ENCODE assay signal across 32 mouse cellular contexts in genomic region chr1:34522850-34523244, GRCm38 (mm10). TPM values are rescaled to one million over a fixed set of nuclear protein-coding genes. Genes with fewer than 3 reads are reported as not detected.
A peak's percentile ranks its signal among the peaks of the same experiment; 100 is the strongest.
DNase-seq lines count a peak whose midpoint lies in the region; ATAC-seq lines count a peak whose summit lies in the region.
"Had no signal": no experiment of that assay in that cellular context is flagged by ENCODE, and none has a peak within 500 bp of the region (broad histone marks: within the 10 kb centered on the region; RNA-seq: fewer than 3 reads in every experiment).

No protein-coding gene starts in this region.

- H3K9ac ChIP-seq in heart, embryonic 13.5 days = no peak overlapping the region
- no peak overlapping the region for H3K9ac ChIP-seq in hindbrain, embryonic 14.5 days
- H3K9ac ChIP-seq: embryonic facial prominence, embryonic 12.5 days; forebrain, postnatal 0 days; hindbrain, embryonic 15.5 days; limb, embryonic 12.5 days; liver, postnatal 0 days; midbrain, embryonic 12.5 days had no signal

- H3K4me3 ChIP-seq in heart, embryonic 13.5 days = no peak overlapping the region
- no peak overlapping the region for H3K4me3 ChIP-seq in hindbrain, embryonic 14.5 days (replicated peaks; ENCODE audit: low read length)
- H3K4me3 ChIP-seq: embryonic facial prominence, embryonic 12.5 days; hindbrain, embryonic 15.5 days; limb, embryonic 12.5 days; midbrain, embryonic 12.5 days had no signal

- ATAC-seq in heart, embryonic 13.5 days (ENCODE audit: extremely low read depth, insufficient number of reproducible peaks, low FRiP score, low TSS enrichment) = no peak
- ATAC-seq in hindbrain, embryonic 14.5 days (ENCODE audit: low FRiP score) = no peak
- ATAC-seq: liver, postnatal 0 days had no signal

- H3K4me1 ChIP-seq in heart, embryonic 13.5 days = peaks cover 21% of the 10 kb centered on the region
- no peaks in the 10 kb centered on the region for H3K4me1 ChIP-seq in hindbrain, embryonic 14.5 days (replicated peaks; ENCODE audit: control insufficient read depth, insufficient read depth, low read length)
- H3K4me1 ChIP-seq: embryonic facial prominence, embryonic 12.5 days; hindbrain, embryonic 15.5 days; limb, embryonic 12.5 days; midbrain, embryonic 12.5 days had no signal

- intact Hi-C loops in heart, postnatal 36 days (cut with DNase I) = no loop called here

- 24% methylated on average over 3 of the region's 3 CpGs for WGBS in heart, embryonic 13.5 days
- WGBS in hindbrain, embryonic 14.5 days = 88% methylated on average over 3 of the region's 3 CpGs

- 0 out of 2 replicates have a peak overlapping the region, but pooled peaks have one; percentile 21 for H3K4me2 ChIP-seq in heart, embryonic 13.5 days
- no peak overlapping the region for H3K4me2 ChIP-seq in hindbrain, embryonic 14.5 days (replicated peaks)
- H3K4me2 ChIP-seq: embryonic facial prominence, embryonic 12.5 days; hindbrain, embryonic 15.5 days; limb, embryonic 12.5 days; liver, embryonic 11.5 days; midbrain, embryonic 12.5 days had no signal

- H3K9me3 ChIP-seq in heart, embryonic 13.5 days = no peaks in the 10 kb centered on the region
- H3K9me3 ChIP-seq in hindbrain, embryonic 14.5 days (ENCODE audit: control insufficient read depth, low read length) = no peaks in the 10 kb centered on the region
- H3K9me3 ChIP-seq: embryonic facial prominence, embryonic 12.5 days; hindbrain, embryonic 15.5 days; limb, embryonic 12.5 days; midbrain, embryonic 12.5 days had no signal

- DNase-seq in heart, postnatal 36 days = no peak
- DNase-seq in cerebellum, adult 11 months = peak; percentile 70
- peak; percentile 77 to 82 for DNase-seq in cerebellum, adult 18-20 months
- DNase-seq in cerebellum, postnatal 14 days = peak; percentile 88 to 94
- no peak for DNase-seq in lung, postnatal 14 days
- no peak for DNase-seq in hindbrain, embryonic 14.5 days (ENCODE audit: low spot score)
- DNase-seq: adrenal gland, adult 8-10 months; forebrain, postnatal 0 days; gastrocnemius, postnatal 25 days; heart, postnatal 4 days; kidney, adult 2 months; kidney, postnatal 10 days; liver, postnatal 0 days; right cerebral cortex, postnatal 14 days; thymus, adult 2 months; thymus, postnatal 4 days had no signal

- H3K36me3 ChIP-seq in heart, embryonic 13.5 days = no peaks in the 10 kb centered on the region
- no peaks in the 10 kb centered on the region for H3K36me3 ChIP-seq in hindbrain, embryonic 14.5 days (replicated peaks; ENCODE audit: control insufficient read depth, insufficient read depth)
- H3K36me3 ChIP-seq: embryonic facial prominence, embryonic 12.5 days; hindbrain, embryonic 15.5 days; limb, embryonic 12.5 days; midbrain, embryonic 12.5 days had no signal

- peak overlapping the region; percentile 43 for H3K27ac ChIP-seq in heart, embryonic 13.5 days (replicated peaks)
- no peak overlapping the region for H3K27ac ChIP-seq in hindbrain, embryonic 14.5 days
- H3K27ac ChIP-seq: embryonic facial prominence, embryonic 12.5 days; hindbrain, embryonic 15.5 days; limb, embryonic 12.5 days; midbrain, embryonic 12.5 days; stomach, postnatal 0 days had no signal

- H3K27me3 ChIP-seq in heart, embryonic 13.5 days (replicated peaks) = no peaks in the 10 kb centered on the region
- H3K27me3 ChIP-seq in hindbrain, embryonic 14.5 days (ENCODE audit: control insufficient read depth, insufficient read depth, low read length) = no peaks in the 10 kb centered on the region
- H3K27me3 ChIP-seq: embryonic facial prominence, embryonic 12.5 days; hindbrain, embryonic 15.5 days; limb, embryonic 12.5 days; midbrain, embryonic 12.5 days had no signal

RNA-seq across cellular contexts. Expression of gene Cfc1, which starts 12.6 kb away (rescaled TPM):
- 0.28 TPM in 2 replicates for polyA plus RNA-seq in heart, embryonic 13.5 days (2015; fragmentation: Nextera tagmentation; extraction: Ambion mirVana)
- total RNA-seq in heart, postnatal 36 days (2021) = not detected
- 0.19 and 0.20 TPM in 2 replicates for polyA plus RNA-seq in hindbrain, embryonic 14.5 days (2014; fragmentation: Nextera tagmentation; extraction: Ambion mirVana)
- total RNA-seq: adrenal gland, adult 8-10 months; forebrain, postnatal 0 days; gastrocnemius, postnatal 25 days; heart, postnatal 4 days; layer of hippocampus, adult 18-20 months; layer of hippocampus, postnatal 14 days; megakaryocyte, adult 5-6 weeks; MEL; monocyte, adult 5-6 weeks; neutrophil, adult 5-6 weeks had no signal
- polyA plus RNA-seq: C2C12; forebrain, embryonic 11.5 days; kidney, adult 2 months; limb, embryonic 12.5 days; liver, embryonic 11.5 days; liver, postnatal 0 days; midbrain, embryonic 12.5 days; thymus, adult 2 months had no signal

RNA-seq across cellular contexts. Expression of gene Prss39, which starts 24.6 kb away (rescaled TPM):
- not detected in 2 replicates for polyA plus RNA-seq in heart, embryonic 13.5 days (2015; fragmentation: Nextera tagmentation; extraction: Ambion mirVana)
- not detected for total RNA-seq in heart, postnatal 36 days (2021)
- not detected in 2 replicates for polyA plus RNA-seq in hindbrain, embryonic 14.5 days (2014; fragmentation: Nextera tagmentation; extraction: Ambion mirVana)
- total RNA-seq: adrenal gland, adult 8-10 months; forebrain, postnatal 0 days; gastrocnemius, postnatal 25 days; heart, postnatal 4 days; layer of hippocampus, adult 18-20 months; layer of hippocampus, postnatal 14 days; megakaryocyte, adult 5-6 weeks; MEL; monocyte, adult 5-6 weeks; neutrophil, adult 5-6 weeks had no signal
- polyA plus RNA-seq: C2C12; embryonic facial prominence, embryonic 12.5 days; forebrain, embryonic 11.5 days; forebrain, postnatal 0 days; hindbrain, embryonic 15.5 days; intestine, embryonic 14.5 days; limb, embryonic 12.5 days; liver, embryonic 11.5 days; liver, postnatal 0 days; midbrain, embryonic 12.5 days; stomach, postnatal 0 days had no signal

RNA-seq across cellular contexts. Expression of gene Prss40, which starts 37.9 kb away (rescaled TPM):
- polyA plus RNA-seq in heart, embryonic 13.5 days (2015; fragmentation: Nextera tagmentation; extraction: Ambion mirVana) = not detected in 2 replicates
- total RNA-seq in heart, postnatal 36 days (2021) = not detected
- polyA plus RNA-seq in hindbrain, embryonic 14.5 days (2014; fragmentation: Nextera tagmentation; extraction: Ambion mirVana) = not detected in 2 replicates
- total RNA-seq: adrenal gland, adult 8-10 months; forebrain, postnatal 0 days; gastrocnemius, postnatal 25 days; heart, postnatal 4 days; layer of hippocampus, adult 18-20 months; layer of hippocampus, postnatal 14 days; megakaryocyte, adult 5-6 weeks; MEL; monocyte, adult 5-6 weeks; neutrophil, adult 5-6 weeks had no signal
- polyA plus RNA-seq: C2C12; embryonic facial prominence, embryonic 12.5 days; forebrain, embryonic 11.5 days; forebrain, postnatal 0 days; hindbrain, embryonic 15.5 days; intestine, embryonic 14.5 days; kidney, adult 2 months; liver, embryonic 11.5 days; liver, postnatal 0 days; midbrain, embryonic 12.5 days; thymus, adult 2 months had no signal

RNA-seq across cellular contexts. Expression of gene Amer3, which starts 56.6 kb away (rescaled TPM):
- 0.05 TPM in 1 of 2 replicates, not detected in the other for polyA plus RNA-seq in heart, embryonic 13.5 days (2015; fragmentation: Nextera tagmentation; extraction: Ambion mirVana)
- not detected for total RNA-seq in heart, postnatal 36 days (2021)
- 29.7 and 32.1 TPM in 2 replicates for polyA plus RNA-seq in hindbrain, embryonic 14.5 days (2014; fragmentation: Nextera tagmentation; extraction: Ambion mirVana)
- total RNA-seq: gastrocnemius, postnatal 25 days; heart, postnatal 4 days; megakaryocyte, adult 5-6 weeks; MEL; monocyte, adult 5-6 weeks; neutrophil, adult 5-6 weeks had no signal
- polyA plus RNA-seq: C2C12; liver, embryonic 11.5 days; liver, postnatal 0 days; thymus, adult 2 months had no signal

Comparison
In these comparisons a context has a peak if more than half of its experiments do, and no peak if none do; other contexts are left out.
1. DNase-seq: peak in cerebellum, adult 11 months (single experiment), cerebellum, adult 18-20 months (2 of 2) and cerebellum, postnatal 14 days (2 of 2); none in heart, postnatal 36 days (0 of 2), lung, postnatal 14 days (single experiment) and hindbrain, embryonic 14.5 days (single experiment).